Mouse (Mus musculus) spleen, adult 2 months (tissue): ENCODE data around the gene Ephb1.

Experiments
- CTCF ChIP-seq: fragments of 200-500 bp; IDR thresholded peaks from 2 replicates; pipeline ENCODE4 v1.5.1; 2011; ENCODE audit warnings: mild to moderate bottlenecking, inconsistent platforms; ENCODE audit not compliant: insufficient read depth, insufficient read length, insufficient replicate concordance; ENCODE audit errors: extremely low read depth
- POLR2A ChIP-seq: fragments of 200-500 bp; IDR thresholded peaks from 2 replicates; pipeline ENCODE4 v1.6.1; 2011; ENCODE audit warnings: low read depth, low read length, inconsistent platforms

DNA sequence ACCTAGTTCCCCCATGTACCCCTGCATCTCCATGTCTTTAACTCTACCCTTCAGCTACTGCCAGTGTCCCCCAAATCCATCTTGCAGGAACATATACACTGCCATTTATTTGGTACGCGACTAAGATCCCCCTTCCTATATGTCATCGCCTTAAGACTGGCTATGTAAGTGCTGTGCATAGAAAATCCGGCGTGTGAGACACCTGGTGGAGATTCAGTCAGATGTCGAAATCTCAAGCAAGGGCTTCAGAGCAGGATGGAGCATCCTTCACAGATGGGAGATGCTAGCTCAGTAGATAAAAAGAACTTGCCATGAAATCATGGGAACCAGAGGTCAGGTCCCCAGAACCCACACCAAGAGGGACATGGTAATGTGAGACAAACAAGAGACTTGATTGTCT, 276.3 kb downstream of the Ephb1 start:
- TF ChIP-seq CTCF (no peak), POLR2A (no peak)
